Mouse (Mus musculus) brain, adult 2 months (tissue): ENCODE measurements at regions not wholly inside any gene's neighbourhood (a gene's known extent, or its start where the extent isn't known, plus 50 kb on each side); places are given as distances from the start of the nearest gene placed in this dataset.

ENCODE experiments used
- DNase-seq: peaks from one replicate; pipeline ENCODE4 v3.0.0; 2011; ENCODE audit warnings: low read depth, low spot score

DNA sequence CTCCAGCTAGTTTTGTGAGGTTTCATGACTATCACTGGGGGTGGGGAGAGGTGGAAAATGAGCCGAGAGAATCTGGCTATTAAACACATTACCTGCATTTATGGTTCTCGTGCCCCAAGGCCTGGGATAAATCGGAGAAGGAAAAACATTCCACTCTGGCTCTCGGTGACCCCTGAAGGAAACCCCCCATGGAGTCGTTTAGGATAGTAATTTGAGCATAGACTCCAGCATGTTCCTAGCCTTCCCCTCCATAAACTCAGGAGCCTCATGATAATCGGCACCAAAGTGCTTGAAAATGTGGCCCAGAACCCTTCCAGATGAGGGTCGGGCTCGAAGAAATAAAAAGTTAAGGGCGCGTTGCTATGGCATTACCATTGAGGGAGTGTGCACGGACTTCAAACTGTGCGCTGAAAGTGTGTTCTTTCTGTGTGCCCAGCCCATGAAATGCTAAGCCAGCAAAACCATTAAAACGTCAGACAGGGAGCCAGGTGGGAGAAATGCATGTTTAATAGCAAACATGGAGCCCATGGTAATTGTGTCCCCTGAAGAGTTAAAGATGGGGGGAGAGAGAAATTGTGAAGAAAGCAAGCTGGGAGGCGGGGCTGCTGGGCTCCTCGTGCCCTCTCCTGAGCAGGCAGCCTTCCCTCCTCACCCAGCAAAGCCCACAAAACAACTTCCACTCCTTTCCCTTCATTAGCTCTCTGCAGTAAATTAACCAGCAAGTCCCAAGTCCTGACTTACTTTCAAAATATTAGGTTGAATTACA, 64.1 kb upstream of the Sall1 start:
- no peak for DNase-seq

DNA sequence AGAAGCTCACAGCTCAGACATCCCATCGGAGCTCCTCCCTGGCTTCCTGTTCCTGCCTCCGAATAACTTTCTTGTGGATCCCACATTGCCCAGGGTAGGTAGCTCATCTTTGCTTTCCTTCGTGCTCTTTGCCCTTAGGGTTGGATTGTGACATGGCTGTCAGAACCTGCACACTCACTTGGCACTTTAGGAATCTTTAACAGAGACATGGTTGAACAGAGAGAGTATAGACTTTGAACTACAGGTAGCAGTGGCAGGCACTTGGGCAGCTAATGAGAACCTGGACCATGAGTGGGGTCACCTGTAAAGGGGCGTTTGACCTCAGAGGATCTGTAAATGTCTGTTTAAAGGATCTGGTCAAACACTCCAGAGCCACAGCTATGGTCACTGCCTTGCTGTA, 62.4 kb upstream of the Sall1 start:
- no peak for DNase-seq

DNA sequence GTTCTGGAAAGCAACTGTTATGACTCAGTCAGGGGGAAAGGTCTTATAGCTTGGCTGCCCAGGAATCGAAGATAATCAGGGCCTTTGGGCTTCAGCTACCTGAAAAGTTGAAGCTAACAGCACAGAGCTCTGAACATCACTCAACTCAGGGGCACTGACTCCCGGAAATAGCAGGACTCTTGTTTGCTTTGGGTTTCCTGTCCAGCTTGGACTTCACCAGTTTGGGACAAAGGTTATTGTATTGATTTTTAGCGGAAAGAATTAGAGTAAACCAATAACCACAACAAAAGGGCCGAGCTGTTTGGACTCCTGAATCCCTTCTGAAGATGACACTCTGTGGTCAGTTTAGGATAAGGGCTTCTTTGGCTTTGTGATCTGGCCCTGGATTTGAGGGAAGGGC, 53.4 kb upstream of the Sall1 start:
- DNase-seq, result no peak
